ENCODE assay signal across 9 mouse cellular contexts in the genomic region with DNA sequence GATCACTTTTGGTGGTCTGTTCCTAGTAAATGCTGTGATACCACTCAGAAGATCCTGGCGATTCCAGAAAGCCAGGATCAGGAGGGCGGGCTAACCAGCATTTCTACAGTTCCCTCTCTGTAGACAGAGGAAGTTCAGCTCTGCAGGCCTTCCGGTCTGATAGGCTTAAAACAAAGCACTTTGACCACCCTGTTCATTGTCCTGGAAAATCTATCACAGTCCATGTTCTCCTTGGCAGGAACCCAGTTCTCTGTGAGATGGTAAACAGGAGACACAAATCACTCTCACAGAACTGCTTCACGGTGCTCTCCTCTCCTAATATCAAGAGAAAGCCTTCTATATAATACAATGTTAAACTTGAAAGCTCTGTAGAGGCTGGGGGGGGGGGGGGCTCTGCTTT. TPM values are rescaled to one million over a fixed set of nuclear protein-coding genes. Genes with fewer than 3 reads are reported as not detected.
DNase-seq lines count a peak whose midpoint lies in the region; ATAC-seq and TF ChIP-seq lines count a peak whose summit lies in the region.
"Had no signal": no experiment of that assay in that cellular context is flagged by ENCODE, and none has a peak within 500 bp of the region (broad histone marks: within the 10 kb centered on the region; RNA-seq: fewer than 3 reads in every experiment).

No protein-coding gene starts in this region.

- no peak overlapping the region for H3K4me3 ChIP-seq in gastrocnemius, adult 2 months
- H3K4me3 ChIP-seq in brown adipose tissue, adult 24 weeks (ENCODE audit: insufficient read depth, low read depth, low read length) = no peak overlapping the region
- H3K4me3 ChIP-seq in lung, embryonic 15.5 days = no peak overlapping the region

- DNase-seq in gastrocnemius, adult 2 months = no peak
- DNase-seq in gastrocnemius, postnatal 14 days = no peak
- peak; percentile 31 for DNase-seq in heart, postnatal 4 days
- no peak for DNase-seq in layer of hippocampus, postnatal 10 days (ENCODE audit: low spot score in 2 of 2)
- no peak for DNase-seq in left cerebral cortex, adult 11 months (ENCODE audit: low spot score)
- DNase-seq: gastrocnemius, postnatal 10 days had no signal

- no peaks in the 10 kb centered on the region for H3K36me3 ChIP-seq in lung, embryonic 15.5 days

- H3K4me1 ChIP-seq in brown adipose tissue, adult 24 weeks (ENCODE audit: control insufficient read depth, insufficient read depth, insufficient read length, low read length) = peaks cover 14% of the 10 kb centered on the region
- no peaks in the 10 kb centered on the region for H3K4me1 ChIP-seq in lung, embryonic 15.5 days

- no peak overlapping the region for H3K9ac ChIP-seq in lung, embryonic 15.5 days

- no peak for ATAC-seq in lung, embryonic 15.5 days (ENCODE audit: borderline replicate concordance, extremely low read depth, low FRiP score, low TSS enrichment)
- no peak for ATAC-seq in erythroid progenitor cell, adult 5-6 weeks (replicated peaks; ENCODE audit: low FRiP score, poor library complexity, severe bottlenecking)

- no peaks in the 10 kb centered on the region for H3K9me3 ChIP-seq in lung, embryonic 15.5 days

- intact Hi-C loops in gastrocnemius, adult 2 months (cut with DNase I) = no loop called here
- intact Hi-C loops in gastrocnemius, postnatal 14 days (cut with DNase I; ENCODE audit: low total_unique reads) = no loop called here

- WGBS in lung, embryonic 15.5 days = 42% methylated on average over 4 of the region's 4 CpGs

- H3K27ac ChIP-seq in gastrocnemius, adult 2 months = peak overlapping the region; percentile 78
- peak overlapping the region; percentile 81 for H3K27ac ChIP-seq in brown adipose tissue, adult 24 weeks (replicated peaks; ENCODE audit: low read depth, low read length)
- peak overlapping the region; percentile 49 for H3K27ac ChIP-seq in lung, embryonic 15.5 days

- TF ChIP-seq CTCF in gastrocnemius, adult 2 months (IDR thresholded peaks at IDR 0.05) = no peak

- H3K4me2 ChIP-seq in lung, embryonic 15.5 days = no peak overlapping the region

- H3K27me3 ChIP-seq in lung, embryonic 15.5 days = no peaks in the 10 kb centered on the region

RNA-seq across cellular contexts. Expression of a gene that starts 10.3 kb away (rescaled TPM):
- 100 to 1,000 TPM; 174 to 187 TPM for total RNA-seq in gastrocnemius, adult 2 months (2021)
- 100 to 1,000 TPM; 124 TPM for total RNA-seq in gastrocnemius, postnatal 14 days (2021)
- polyA plus RNA-seq in brown adipose tissue, adult 24 weeks (2012; ENCODE audit: insufficient read depth, insufficient read length, missing spikeins) = 76.0 and 95.5 TPM in 2 replicates
- total RNA-seq in heart, postnatal 4 days (2021) = 10 to 100 TPM; 83.3 to 87.0 TPM
- 156 and 164 TPM in 2 replicates for polyA plus RNA-seq in lung, embryonic 15.5 days (2015; fragmentation: Nextera tagmentation; extraction: Ambion mirVana)
- 32.1 and 35.6 TPM in 2 replicates for total RNA-seq in erythroid progenitor cell, adult 5-6 weeks (2015; ENCODE audit: low replicate concordance)
- total RNA-seq in erythroid progenitor cell, adult 5-6 weeks (2017; ENCODE audit: low replicate concordance) = 24.4 and 27.0 TPM in 2 replicates
- 10 to 100 TPM; 35.6 to 35.7 TPM for total RNA-seq in layer of hippocampus, postnatal 10 days (2021)
